Mouse (Mus musculus): Measurements from ENCODE around the gene Ctf1. TPM values are rescaled to one million over a fixed set of nuclear protein-coding genes. Genes with fewer than 3 reads are reported as not detected.
"Not testable (repeated sequence)": the region's sequence is repeated elsewhere in the genome, so short reads cannot be mapped to it uniquely, and the experiment has no call there.

The Ctf1 gene
- polyA plus RNA-seq, 1 experiment from 2014 or later: 5.1 TPM

- H3K27me3 ChIP-seq (ENCODE audit: low read depth, poor library complexity, severe bottlenecking): peaks cover 19% of the 10 kb centered on the region; the same call in 1 of the 2 replicates
- no peaks in the 10 kb centered on the region for H3K9me3 ChIP-seq (replicated peaks)
- H3K4me1 ChIP-seq: peaks cover 16% of the 10 kb centered on the region
- WGBS: 89% methylated on average over 6 of the region's 6 CpGs
- H3K36me3 ChIP-seq: no peaks in the 10 kb centered on the region
- no peak overlapping the region for H3K4me3 ChIP-seq
- no peak for DNase-seq (ENCODE audit: low spot score)
- H3K27ac ChIP-seq (replicated peaks): no peak overlapping the region
Observed at GRCm38 (mm10) chr7:127719258-127719657, 6.7 kb downstream of the Ctf1 start.

DNA sequence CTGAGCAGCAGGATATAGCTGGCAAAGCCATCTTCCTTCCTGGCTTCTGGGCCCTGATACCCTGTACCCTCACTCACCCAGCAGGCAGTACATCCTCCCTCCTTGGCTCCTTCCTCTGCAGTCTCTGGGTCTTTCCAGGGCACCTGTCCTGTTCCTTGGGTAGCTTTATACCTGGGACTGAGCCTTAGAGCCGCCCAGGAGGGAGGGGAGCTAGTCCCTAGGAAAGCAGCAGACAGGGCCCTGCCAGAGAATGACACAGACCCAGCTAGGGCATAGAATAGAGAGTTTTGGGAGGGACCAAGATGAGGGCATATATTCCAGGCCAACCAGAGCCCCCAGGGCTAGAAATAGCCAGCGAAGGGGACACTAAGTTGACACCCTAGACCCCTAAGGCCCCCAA, 13.0 kb downstream of the Ctf1 start:
- H3K4me3 ChIP-seq: no peak overlapping the region
- peaks cover 11% of the 10 kb centered on the region for H3K4me1 ChIP-seq
- no peaks in the 10 kb centered on the region for H3K27me3 ChIP-seq (ENCODE audit: low read depth, poor library complexity, severe bottlenecking)
- H3K36me3 ChIP-seq: no peaks in the 10 kb centered on the region
- 24% methylated on average over 2 of the region's 2 CpGs for WGBS
- H3K27ac ChIP-seq (replicated peaks): no peak overlapping the region
- H3K9me3 ChIP-seq (replicated peaks): no peaks in the 10 kb centered on the region
- DNase-seq (ENCODE audit: low spot score): no peak

DNA sequence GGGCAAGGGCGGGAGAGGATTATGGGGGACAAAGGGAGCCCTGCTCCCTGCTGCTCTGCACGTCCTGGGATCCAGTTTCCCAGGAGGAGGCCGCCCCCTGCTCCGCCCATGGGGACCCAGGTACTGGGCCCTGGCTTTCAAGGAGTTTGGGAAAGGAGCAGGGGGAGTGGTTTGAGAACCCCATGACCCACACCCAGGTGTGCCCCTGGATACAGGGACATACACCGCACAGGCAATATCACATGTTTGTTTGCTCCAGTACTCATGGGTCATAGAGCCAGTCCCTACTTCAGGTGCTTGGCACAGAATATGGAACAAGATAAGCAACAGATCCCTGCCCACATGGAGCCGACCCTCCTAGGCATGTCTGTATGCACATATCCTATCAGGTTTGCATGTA, 13.4 kb downstream of the Ctf1 start:
- Histone ChIP-seq H3K36me3 (no peaks in the 10 kb centered on the region), H3K4me3 (no peak overlapping the region), H3K27ac (replicated peaks) (no peak overlapping the region), H3K4me1 (peaks cover 11% of the 10 kb centered on the region), H3K27me3 (ENCODE audit: low read depth, poor library complexity, severe bottlenecking) (no peaks in the 10 kb centered on the region), H3K9me3 (replicated peaks) (no peaks in the 10 kb centered on the region)
- no peak for DNase-seq (ENCODE audit: low spot score)
- 46% methylated on average over 6 of the region's 6 CpGs for WGBS

DNA sequence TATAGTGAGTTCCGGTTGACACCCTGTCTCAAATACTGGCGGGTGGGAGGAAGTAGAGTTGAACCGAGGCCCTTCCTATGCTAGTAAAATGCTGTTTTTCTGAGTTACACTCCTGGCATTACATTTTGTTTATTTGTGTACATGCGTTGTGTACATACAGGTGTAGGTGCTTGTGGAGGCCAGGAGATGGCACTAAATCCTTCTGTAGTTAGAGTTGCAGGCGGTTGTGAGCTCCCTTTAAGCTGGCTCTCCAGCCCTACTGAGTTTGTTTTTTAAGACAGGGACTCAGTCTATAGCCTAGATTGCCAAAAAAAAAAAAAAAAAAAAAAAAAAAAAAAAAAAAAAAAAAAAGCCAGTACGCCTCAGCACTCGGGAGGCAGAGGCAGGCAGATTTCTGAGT, 15.4 kb downstream of the Ctf1 start:
- no peak overlapping the region for H3K4me3 ChIP-seq
- H3K27me3 ChIP-seq (ENCODE audit: low read depth, poor library complexity, severe bottlenecking): no peaks in the 10 kb centered on the region
- no peak overlapping the region for H3K27ac ChIP-seq (replicated peaks)
- no peak for DNase-seq (ENCODE audit: low spot score)
- WGBS: 87% methylated on average over 7 of the region's 7 CpGs
- H3K9me3 ChIP-seq (replicated peaks): no peaks in the 10 kb centered on the region
- no peaks in the 10 kb centered on the region for H3K36me3 ChIP-seq
- peaks cover 11% of the 10 kb centered on the region for H3K4me1 ChIP-seq

GRCm38 (mm10) chr7:127730170-127730569, 17.6 kb downstream of the Ctf1 start:
- H3K36me3 ChIP-seq: no peaks in the 10 kb centered on the region
- no peaks in the 10 kb centered on the region for H3K9me3 ChIP-seq (replicated peaks)
- H3K27me3 ChIP-seq (ENCODE audit: low read depth, poor library complexity, severe bottlenecking): no peaks in the 10 kb centered on the region
- H3K4me1 ChIP-seq: peaks cover 11% of the 10 kb centered on the region
- H3K27ac ChIP-seq (replicated peaks): no peak overlapping the region
- no peak for DNase-seq (ENCODE audit: low spot score)
- H3K4me3 ChIP-seq: no peak overlapping the region
- 77% methylated on average over 4 of the region's 4 CpGs for WGBS

- not testable (repeated sequence) for H3K4me1 ChIP-seq; H3K36me3 ChIP-seq; H3K27me3 ChIP-seq (ENCODE audit: low read depth, poor library complexity, severe bottlenecking); H3K9me3 ChIP-seq (replicated peaks); H3K27ac ChIP-seq (replicated peaks); H3K4me3 ChIP-seq; DNase-seq (ENCODE audit: low spot score)
- 89% methylated on average over 1 of the region's 5 CpGs for WGBS
Observed at GRCm38 (mm10) chr7:127732066-127732465, 19.5 kb downstream of the Ctf1 start, which contains the start of gene Ctf2. Ctf2 (minus strand) TSS chr7:127732166.

DNA sequence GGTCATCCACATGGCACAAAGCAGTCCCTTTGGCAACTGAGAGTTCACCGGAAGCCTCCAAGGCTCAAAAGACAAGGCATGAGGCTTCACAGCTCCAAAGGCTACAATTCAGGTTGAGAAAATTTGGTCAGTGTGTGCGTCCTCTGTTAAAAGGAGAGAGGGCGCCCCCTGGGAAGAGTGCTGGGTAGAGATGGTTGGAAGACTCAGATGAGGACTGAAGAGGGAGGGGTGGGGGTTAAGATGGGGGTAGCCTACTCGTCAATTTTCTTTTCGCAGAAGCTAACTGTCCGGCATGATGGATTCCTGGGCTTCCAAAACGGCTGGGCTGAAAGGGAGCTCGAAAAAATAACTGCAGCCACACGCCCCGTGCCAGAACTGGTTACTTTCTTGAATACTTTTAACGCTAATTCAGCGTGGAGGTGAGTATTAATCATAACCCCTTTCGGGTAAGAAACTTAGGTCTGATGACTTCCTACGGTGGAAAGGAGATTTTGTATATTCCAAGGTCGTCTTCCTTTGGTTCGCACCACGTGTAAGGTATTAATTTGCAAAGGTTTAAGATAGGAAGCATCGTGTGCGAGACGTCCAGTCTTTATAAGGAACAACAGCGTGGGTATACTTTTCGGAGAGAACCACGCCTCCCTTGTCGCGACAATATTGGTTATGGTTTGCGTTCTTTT, 32.0 kb downstream of the Ctf1 start, which contains the start of gene Fbxl19:
Gene Fbxl19 (plus strand): TSS at position 178 of the 680 bp plus-strand sequence.
- WGBS: 2% methylated on average over 26 of the region's 26 CpGs
- H3K4me3 ChIP-seq: peak within 1 kb of the TSS; percentile 95
- peaks cover 19% of the 10 kb centered on the region for H3K36me3 ChIP-seq
- peaks cover 30% of the 10 kb centered on the region for H3K4me1 ChIP-seq
- H3K27ac ChIP-seq (replicated peaks): peak within 1 kb of the TSS; percentile 98
- DNase-seq (ENCODE audit: low spot score): peak; percentile 75
- H3K9me3 ChIP-seq (replicated peaks): no peaks in the 10 kb centered on the region
- no peaks in the 10 kb centered on the region for H3K27me3 ChIP-seq (ENCODE audit: low read depth, poor library complexity, severe bottlenecking)

DNA sequence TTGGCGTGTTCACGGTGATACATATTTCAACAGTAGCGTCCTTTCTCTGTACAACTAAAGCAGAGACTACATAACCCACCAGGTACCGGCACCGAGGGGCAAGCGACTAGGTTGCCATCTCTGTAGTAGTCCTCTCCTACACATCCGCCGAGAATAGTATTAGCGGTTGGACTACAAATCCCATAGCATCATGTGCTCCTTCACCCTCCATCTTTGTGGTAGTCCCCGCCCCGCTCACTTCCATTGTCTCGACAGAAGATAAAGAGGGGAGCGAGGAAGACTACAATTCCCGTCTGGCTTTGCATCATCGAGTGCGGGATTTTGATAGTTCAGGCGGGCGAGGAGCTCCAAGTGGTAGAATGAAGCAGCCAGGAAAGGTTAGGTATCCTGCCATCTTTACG, 32.7 kb downstream of the Ctf1 start:
- DNase-seq (ENCODE audit: low spot score): peak; percentile 95
- under 1% methylated on average over 19 of the region's 19 CpGs for WGBS
- H3K27ac ChIP-seq (replicated peaks): peak overlapping the region; percentile 98
- peak overlapping the region; percentile 95 for H3K4me3 ChIP-seq
- H3K36me3 ChIP-seq: peaks cover 26% of the 10 kb centered on the region
- peaks cover 34% of the 10 kb centered on the region for H3K4me1 ChIP-seq
- H3K27me3 ChIP-seq (ENCODE audit: low read depth, poor library complexity, severe bottlenecking): no peaks in the 10 kb centered on the region
- no peaks in the 10 kb centered on the region for H3K9me3 ChIP-seq (replicated peaks)

DNA sequence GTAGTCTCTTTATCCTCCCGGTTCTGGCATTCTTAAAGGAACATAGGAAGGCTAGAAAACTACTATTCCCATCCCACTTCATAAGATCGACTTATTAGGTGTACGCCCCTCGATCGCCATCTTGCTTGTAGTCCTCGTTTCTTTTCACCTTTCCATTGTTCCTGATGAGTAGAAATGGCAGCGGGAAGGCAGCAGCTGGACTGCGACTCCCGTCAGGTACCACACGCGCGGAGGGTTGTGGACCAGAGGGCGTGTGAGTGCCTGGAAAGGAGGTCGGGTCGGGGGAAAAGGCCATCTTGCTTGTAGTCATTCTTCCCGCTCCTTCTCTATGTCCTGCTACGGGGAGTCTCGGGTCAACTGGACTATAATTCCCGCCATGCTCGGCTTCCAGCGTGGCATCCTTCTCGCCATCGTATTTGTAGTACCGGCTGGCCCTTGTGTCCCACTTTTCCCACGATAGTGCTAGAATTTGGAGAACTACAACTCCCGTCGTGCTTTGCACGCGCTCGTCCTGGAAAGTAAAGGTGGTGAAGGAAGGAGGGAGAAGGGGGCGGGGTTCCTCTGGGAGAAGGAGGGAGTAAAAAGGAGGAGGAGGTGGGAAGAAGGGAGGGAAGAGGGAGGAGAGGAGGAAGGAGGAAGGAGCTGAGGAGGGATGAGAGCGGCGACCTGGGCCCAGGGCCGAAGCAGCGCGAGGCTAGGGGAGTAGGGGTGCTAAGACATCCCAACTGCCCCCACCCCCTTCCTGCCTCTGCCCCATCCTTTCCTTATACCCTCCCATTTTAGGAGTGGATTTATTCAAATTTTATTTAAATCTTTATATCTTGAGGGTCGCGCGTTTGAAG, 33.3 kb downstream of the Ctf1 start:
- Histone ChIP-seq H3K27ac (replicated peaks) (peak overlapping the region; percentile 98), H3K36me3 (peaks cover 32% of the 10 kb centered on the region), H3K4me3 (peak overlapping the region; percentile 95), H3K27me3 (ENCODE audit: low read depth, poor library complexity, severe bottlenecking) (no peaks in the 10 kb centered on the region), H3K4me1 (peaks cover 34% of the 10 kb centered on the region), H3K9me3 (replicated peaks) (no peaks in the 10 kb centered on the region)
- peak; percentile 95 for DNase-seq (ENCODE audit: low spot score)
- WGBS: under 1% methylated on average over 39 of the region's 39 CpGs

- peak; percentile 73 for DNase-seq (ENCODE audit: low spot score)
- no peaks in the 10 kb centered on the region for H3K9me3 ChIP-seq (replicated peaks)
- H3K4me1 ChIP-seq: peaks cover 34% of the 10 kb centered on the region
- H3K36me3 ChIP-seq: peaks cover 42% of the 10 kb centered on the region
- H3K4me3 ChIP-seq: peak overlapping the region; percentile 95
- WGBS: 0% methylated on average over 41 of the region's 62 CpGs
- peak overlapping the region; percentile 98 for H3K27ac ChIP-seq (replicated peaks)
- H3K27me3 ChIP-seq (ENCODE audit: low read depth, poor library complexity, severe bottlenecking): no peaks in the 10 kb centered on the region
Observed at GRCm38 (mm10) chr7:127746494-127747491, 34.3 kb downstream of the Ctf1 start.

- Histone ChIP-seq H3K36me3 (peaks cover 51% of the 10 kb centered on the region), H3K27me3 (ENCODE audit: low read depth, poor library complexity, severe bottlenecking) (no peaks in the 10 kb centered on the region), H3K4me1 (peaks cover 34% of the 10 kb centered on the region), H3K27ac (replicated peaks) (peak overlapping the region; percentile 98), H3K4me3 (peak overlapping the region; percentile 95), H3K9me3 (replicated peaks) (no peaks in the 10 kb centered on the region)
- 39% methylated on average over 6 of the region's 6 CpGs for WGBS
- no peak for DNase-seq (ENCODE audit: low spot score)
Observed at GRCm38 (mm10) chr7:127747559-127748234, 35.2 kb downstream of the Ctf1 start.

DNA sequence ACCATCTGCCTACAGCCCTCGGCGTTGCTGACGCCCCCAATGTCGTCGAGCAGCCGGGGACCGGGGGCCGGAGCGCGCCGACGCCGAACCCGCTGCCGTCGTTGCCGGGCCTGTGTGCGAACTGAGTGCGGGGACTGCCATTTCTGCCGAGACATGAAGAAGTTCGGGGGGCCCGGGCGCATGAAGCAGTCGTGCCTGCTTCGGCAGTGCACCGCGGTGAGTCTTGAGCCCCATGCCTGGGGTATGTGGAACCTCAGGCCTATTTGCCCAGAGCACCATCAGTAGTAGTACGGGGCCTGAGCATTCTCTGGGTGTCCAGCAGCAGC, 35.7 kb downstream of the Ctf1 start:
- Histone ChIP-seq H3K36me3 (peaks cover 56% of the 10 kb centered on the region), H3K27me3 (ENCODE audit: low read depth, poor library complexity, severe bottlenecking) (no peaks in the 10 kb centered on the region), H3K27ac (replicated peaks) (peak overlapping the region; percentile 98), H3K4me1 (peaks cover 34% of the 10 kb centered on the region), H3K9me3 (replicated peaks) (no peaks in the 10 kb centered on the region), H3K4me3 (peak overlapping the region; percentile 95)
- WGBS: 95% methylated on average over 28 of the region's 28 CpGs
- no peak for DNase-seq (ENCODE audit: low spot score)
